Mouse (Mus musculus) C2C12 (cell line): Measurements from ENCODE around the gene Pbx1. TPM values are rescaled to one million over a fixed set of nuclear protein-coding genes. Genes with fewer than 3 reads are reported as not detected.

Experiments used
- H3K27me3 ChIP-seq: one replicate; pipeline ENCODE4 v1.6.1; 2011; ENCODE audit not compliant: control insufficient read depth, insufficient read depth, insufficient read length
- H3K36me3 ChIP-seq: one replicate; pipeline ENCODE4 v1.6.1; 2011; ENCODE audit not compliant: control insufficient read depth, insufficient read depth
- H3K4me3 ChIP-seq: one replicate; pipeline ENCODE4 v1.5.1; 2011; ENCODE audit warnings: mild to moderate bottlenecking, control low read depth; ENCODE audit not compliant: poor library complexity, insufficient read depth, severe bottlenecking
- H3K79me2 ChIP-seq: one replicate; pipeline ENCODE4 v1.6.1; 2011; ENCODE audit not compliant: control insufficient read depth, insufficient read depth
- H3K79me3 ChIP-seq: one replicate; pipeline ENCODE4 v1.6.1; 2011; ENCODE audit warnings: low read depth, control low read depth
- H3ac ChIP-seq: one replicate; pipeline ENCODE3; 2011; ENCODE audit warnings: low read depth; ENCODE audit not compliant: control insufficient read depth, insufficient read length
- CEBPB ChIP-seq: IDR thresholded peaks from one replicate; pipeline ENCODE4 v1.6.1; 2011; ENCODE audit warnings: low read depth, mild to moderate bottlenecking, control low read depth, moderate library complexity
- CTCF ChIP-seq: IDR thresholded peaks from one replicate; pipeline ENCODE4 v1.5.1; 2011; ENCODE audit not compliant: control insufficient read depth, insufficient read depth, insufficient read length
- FOSL1 ChIP-seq: IDR thresholded peaks from one replicate; pipeline ENCODE4 v1.8.0; 2011; ENCODE audit warnings: mild to moderate bottlenecking, low read length; ENCODE audit not compliant: poor library complexity, insufficient read depth, severe bottlenecking
- MAX ChIP-seq: IDR thresholded peaks from one replicate; pipeline ENCODE4 v1.6.1; 2011; ENCODE audit warnings: mild to moderate bottlenecking, control low read depth
- MYOD1 ChIP-seq: IDR thresholded peaks from one replicate; pipeline ENCODE4 v1.6.1; 2011; ENCODE audit warnings: low read depth; ENCODE audit not compliant: control insufficient read depth, insufficient read length
- MYOG ChIP-seq: IDR thresholded peaks from one replicate; pipeline ENCODE4 v1.6.1; 2011; ENCODE audit not compliant: control insufficient read depth, insufficient read length; ENCODE audit errors: extremely low read depth
- USF1 ChIP-seq: IDR thresholded peaks from one replicate; pipeline ENCODE4 v1.6.1; 2011; ENCODE audit warnings: low read depth, mild to moderate bottlenecking, control low read depth, moderate library complexity
- polyA plus RNA-seq: library from polyadenylated mRNA; unstranded; fragments of >200 nt; fragmentation: generic; extraction: Trizol; gene quantifications from one replicate; pipeline ENCODE4 v1.2.1, GENCODE M21; 2012; ENCODE audit warnings: missing spikeins

Gene Pbx1
- polyA plus RNA-seq, 1 experiment: 29.4 TPM

DNA sequence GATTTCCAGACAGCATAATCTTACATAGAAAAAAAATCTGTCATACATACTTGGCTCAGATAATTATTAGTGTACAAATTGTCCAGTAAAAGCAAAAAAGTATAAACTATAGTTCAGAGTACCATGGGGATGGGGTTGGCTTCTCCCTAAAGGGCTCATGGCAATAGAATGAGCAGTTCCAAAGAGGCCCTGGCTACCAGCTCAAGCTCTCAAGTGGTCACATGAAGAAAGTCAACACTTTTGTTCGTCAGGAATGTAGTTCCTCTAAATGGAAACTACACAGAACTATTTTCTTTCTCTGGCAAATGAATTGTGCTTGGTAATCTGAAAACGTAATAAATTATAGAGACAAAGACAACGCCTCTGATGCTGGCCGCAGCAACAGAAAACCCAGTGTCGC, 112.4 kb downstream of the Pbx1 start:
- Histone ChIP-seq H3K36me3 (peaks cover 13% of the 10 kb centered on the region), H3K79me3 (peaks cover 29% of the 10 kb centered on the region), H3ac (no peak overlapping the region), H3K79me2 (peaks cover 70% of the 10 kb centered on the region), H3K27me3 (no peaks in the 10 kb centered on the region), H3K4me3 (no peak overlapping the region)
- TF ChIP-seq FOSL1 (no peak), CTCF (no peak), CEBPB (no peak), MYOD1 (no peak), MYOG (no peak), USF1 (no peak), MAX (no peak)

DNA sequence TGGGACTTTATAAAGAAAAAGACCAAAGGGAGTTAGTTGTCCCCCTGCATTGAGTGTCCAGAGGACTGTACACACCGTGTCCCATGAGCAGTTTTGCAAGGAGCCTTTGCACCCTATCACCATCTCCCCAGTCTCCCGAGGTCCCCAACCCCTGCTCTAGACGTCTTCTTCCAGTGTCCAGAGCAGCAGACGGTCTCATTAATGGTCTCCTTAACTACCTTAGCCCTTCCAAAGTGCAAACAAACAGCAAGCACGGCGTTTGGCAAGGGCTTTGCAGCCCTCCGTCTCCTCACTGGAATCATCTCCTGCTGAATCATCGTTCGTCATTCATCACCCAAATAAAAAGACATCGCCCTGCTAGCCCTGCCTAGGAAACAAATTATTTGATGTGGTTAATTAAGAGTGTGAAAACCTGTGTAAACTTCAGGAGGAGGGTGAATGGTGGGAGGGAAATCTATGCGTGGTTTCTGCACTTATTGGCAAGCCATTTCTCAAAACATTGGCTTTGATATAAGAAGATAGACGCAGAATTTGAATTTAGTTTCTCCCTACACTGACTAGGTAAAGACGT, 113.1 kb downstream of the Pbx1 start:
- Histone ChIP-seq H3K79me3 (peaks cover 30% of the 10 kb centered on the region), H3K27me3 (no peaks in the 10 kb centered on the region), H3K36me3 (peaks cover 13% of the 10 kb centered on the region), H3K79me2 (peaks cover 70% of the 10 kb centered on the region), H3ac (no peak overlapping the region), H3K4me3 (no peak overlapping the region)
- TF ChIP-seq CTCF (no peak), USF1 (no peak), MYOD1 (no peak), MAX (no peak), FOSL1 (no peak), MYOG (no peak), CEBPB (no peak)

DNA sequence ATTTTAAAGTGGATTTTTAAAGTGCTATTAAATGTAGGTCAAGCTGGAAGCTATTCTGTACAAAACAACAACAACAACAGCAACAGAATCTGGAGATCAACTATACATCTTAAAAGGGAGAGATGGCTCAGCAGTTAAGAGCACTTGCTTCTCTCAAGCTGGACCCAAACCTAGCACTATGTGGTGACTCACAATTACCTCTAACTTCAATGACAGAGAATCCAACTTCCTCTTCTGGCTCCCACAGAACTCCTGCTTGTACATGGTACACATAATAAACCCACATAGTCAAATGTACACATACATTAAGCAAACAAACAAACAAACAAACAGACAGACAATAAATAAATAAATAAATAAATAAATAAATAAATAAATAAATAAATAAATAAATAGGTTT, 118.3 kb downstream of the Pbx1 start:
- H3ac ChIP-seq: no peak overlapping the region
- TF ChIP-seq CEBPB (no peak), CTCF (no peak), USF1 (no peak), MYOG (no peak)
- peaks cover 78% of the 10 kb centered on the region for H3K79me2 ChIP-seq
- H3K4me3 ChIP-seq: no peak overlapping the region
- H3K36me3 ChIP-seq: peaks cover 13% of the 10 kb centered on the region
- H3K27me3 ChIP-seq: no peaks in the 10 kb centered on the region
- H3K79me3 ChIP-seq: peaks cover 21% of the 10 kb centered on the region

DNA sequence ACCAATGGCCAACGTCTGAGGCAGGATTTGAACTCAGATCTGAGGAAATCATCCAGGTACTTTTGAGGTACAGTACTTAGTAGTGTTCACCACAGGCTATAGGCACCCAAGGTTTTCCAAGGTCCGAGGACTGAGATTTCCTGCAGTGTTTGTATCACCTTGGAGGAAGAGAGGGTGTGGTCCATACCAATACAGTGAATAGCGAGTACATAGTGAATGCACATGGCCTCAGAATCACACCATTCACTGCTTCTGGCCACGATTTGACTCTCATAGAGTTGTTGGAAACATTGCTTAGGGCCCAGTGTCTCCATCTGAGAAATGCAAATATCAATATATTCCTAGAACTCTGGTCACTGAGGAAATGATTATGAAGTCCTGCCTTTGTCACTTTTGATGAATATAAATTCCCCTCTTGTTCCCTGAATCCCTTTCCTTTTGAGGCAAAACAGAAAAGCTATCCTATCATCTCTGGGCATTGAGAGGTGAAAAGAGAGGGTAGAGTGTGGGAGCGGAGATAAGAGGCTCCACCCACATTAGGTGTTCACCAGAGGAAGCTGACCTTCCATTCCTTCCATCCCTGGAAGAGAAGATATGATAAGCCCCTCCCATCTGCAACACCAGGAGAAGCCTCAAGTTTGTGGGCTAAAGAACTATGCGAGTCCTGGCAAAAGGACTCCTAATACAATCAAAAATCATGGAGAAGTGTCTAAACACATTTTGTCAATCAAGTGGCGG, 119.2 kb downstream of the Pbx1 start:
- Histone ChIP-seq H3K36me3 (peaks cover 13% of the 10 kb centered on the region), H3ac (no peak overlapping the region), H3K79me3 (peaks cover 19% of the 10 kb centered on the region), H3K79me2 (peaks cover 83% of the 10 kb centered on the region), H3K4me3 (no peak overlapping the region), H3K27me3 (no peaks in the 10 kb centered on the region)
- TF ChIP-seq MYOD1 (no peak), FOSL1 (no peak), CEBPB (no peak), CTCF (no peak), MAX (no peak), MYOG (no peak), USF1 (no peak)

DNA sequence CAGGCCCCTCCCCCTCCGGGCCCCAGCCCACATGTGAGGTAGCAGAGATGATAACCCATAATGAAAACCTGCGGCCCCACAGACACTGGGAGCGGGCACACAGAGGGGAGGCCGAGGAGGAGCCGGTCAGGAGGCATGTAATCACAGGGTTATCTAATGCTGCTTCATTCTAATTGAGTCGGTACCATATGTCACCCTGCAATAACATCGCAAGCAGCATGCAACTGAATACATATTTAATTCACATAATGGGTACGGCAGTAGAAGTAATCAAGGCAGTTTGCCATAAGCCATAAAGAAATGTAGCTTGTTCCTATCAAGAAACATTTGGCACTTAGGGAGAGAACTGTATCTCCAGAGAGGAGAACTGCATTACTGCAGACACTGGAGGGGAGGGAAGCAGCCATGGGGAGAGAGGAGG, 123.0 kb downstream of the Pbx1 start:
- H3K79me3 ChIP-seq: peaks cover 23% of the 10 kb centered on the region
- no peaks in the 10 kb centered on the region for H3K36me3 ChIP-seq
- peaks cover 76% of the 10 kb centered on the region for H3K79me2 ChIP-seq
- no peak for TF ChIP-seq MYOD1
- TF ChIP-seq USF1: no peak
- no peak for TF ChIP-seq MYOG
- no peak overlapping the region for H3K4me3 ChIP-seq
- no peak overlapping the region for H3ac ChIP-seq
- H3K27me3 ChIP-seq: no peaks in the 10 kb centered on the region
